18 mouse cellular contexts compared by ENCODE assay signal in genomic region chr9:109870983-109871572, GRCm38 (mm10). TPM values are rescaled to one million over a fixed set of nuclear protein-coding genes. Genes with fewer than 3 reads are reported as not detected.
A peak's percentile ranks its signal among the peaks of the same experiment; 100 is the strongest.
DNase-seq lines count a peak whose midpoint lies in the region; ATAC-seq and TF ChIP-seq lines count a peak whose summit lies in the region.
"Had no signal": no experiment of that assay in that cellular context is flagged by ENCODE, and none has a peak within 500 bp of the region (broad histone marks: within the 10 kb centered on the region; RNA-seq: fewer than 3 reads in every experiment).

No protein-coding gene starts in this region.

- TF ChIP-seq CTCF in ES-Bruce4 (IDR thresholded peaks at IDR 0.05; ENCODE audit: low read depth, low read length), result no peak
- TF ChIP-seq CTCF in liver, embryonic 14.5 days (IDR thresholded peaks at IDR 0.05; ENCODE audit: low read depth), result no peak
- TF ChIP-seq CTCF in lung, adult 2 months (IDR thresholded peaks at IDR 0.05; ENCODE audit: insufficient read depth, low read length), result no peak

- no peaks in the 10 kb centered on the region for H3K9me3 ChIP-seq in ES-Bruce4 (replicated peaks; ENCODE audit: control insufficient read depth, insufficient read depth, low read length, poor library complexity, severe bottlenecking)
- H3K9me3 ChIP-seq in intestine, embryonic 14.5 days (ENCODE audit: control insufficient read depth, low read length), result no peaks in the 10 kb centered on the region
- no peaks in the 10 kb centered on the region for H3K9me3 ChIP-seq in kidney, embryonic 16.5 days (ENCODE audit: low read length)
- H3K9me3 ChIP-seq in liver, embryonic 14.5 days (ENCODE audit: control insufficient read depth, low read length), result no peaks in the 10 kb centered on the region
- H3K9me3 ChIP-seq: G1E; heart, embryonic 12.5 days; midbrain, embryonic 12.5 days had no signal

- H3K4me3 ChIP-seq in ES-Bruce4 (ENCODE audit: low read depth, low read length), result peak overlapping the region; percentile 71
- no peak overlapping the region for H3K4me3 ChIP-seq in intestine, embryonic 14.5 days (ENCODE audit: low read depth, low read length)
- no peak overlapping the region for H3K4me3 ChIP-seq in kidney, embryonic 16.5 days (ENCODE audit: low read length)
- H3K4me3 ChIP-seq in liver, embryonic 14.5 days (ENCODE audit: insufficient read depth in 1 of 2, low read depth in 2 of 2, low read length in 2 of 2), result no peak overlapping the region
- no peak overlapping the region for H3K4me3 ChIP-seq in lung, adult 2 months (replicated peaks; ENCODE audit: extremely low read depth, low read depth, low read length)
- H3K4me3 ChIP-seq: heart, embryonic 12.5 days; midbrain, embryonic 12.5 days had no signal

- no peak for ATAC-seq in intestine, embryonic 14.5 days (replicated peaks; ENCODE audit: low FRiP score, low TSS enrichment, low read depth)
- no peak for ATAC-seq in kidney, embryonic 16.5 days (ENCODE audit: low FRiP score, low TSS enrichment)
- no peak for ATAC-seq in liver, embryonic 14.5 days (ENCODE audit: insufficient read depth)
- ATAC-seq: forebrain, embryonic 14.5 days had no signal

- no peaks in the 10 kb centered on the region for H3K36me3 ChIP-seq in ES-Bruce4 (ENCODE audit: control insufficient read depth, insufficient read depth, low read length, poor library complexity, severe bottlenecking)
- no peaks in the 10 kb centered on the region for H3K36me3 ChIP-seq in intestine, embryonic 14.5 days (ENCODE audit: control insufficient read depth, insufficient read depth, low read length)
- no peaks in the 10 kb centered on the region for H3K36me3 ChIP-seq in kidney, embryonic 16.5 days (ENCODE audit: insufficient read depth, low read length)
- no peaks in the 10 kb centered on the region for H3K36me3 ChIP-seq in liver, embryonic 14.5 days (replicated peaks; ENCODE audit: control insufficient read depth, insufficient read depth, low read depth)
- H3K36me3 ChIP-seq: G1E; heart, embryonic 12.5 days; midbrain, embryonic 12.5 days had no signal

- intact Hi-C loops in left cerebral cortex, postnatal 14 days (cut with DNase I), result no loop called here

- TF ChIP-seq EP300 in ES-Bruce4 (IDR thresholded peaks at IDR 0.05; ENCODE audit: insufficient read depth, low read depth, low read length), result no peak
- TF ChIP-seq EP300 in liver, embryonic 14.5 days (IDR thresholded peaks at IDR 0.05; ENCODE audit: low read depth), result no peak

- H3K27me3 ChIP-seq in ES-Bruce4 (ENCODE audit: control insufficient read depth, insufficient read depth, low read length, poor library complexity, severe bottlenecking), result no peaks in the 10 kb centered on the region
- no peaks in the 10 kb centered on the region for H3K27me3 ChIP-seq in intestine, embryonic 14.5 days (replicated peaks; ENCODE audit: control insufficient read depth, insufficient read depth, low read length)
- H3K27me3 ChIP-seq in kidney, embryonic 16.5 days (ENCODE audit: insufficient read depth, low read length), result no peaks in the 10 kb centered on the region
- H3K27me3 ChIP-seq in liver, embryonic 14.5 days (ENCODE audit: control insufficient read depth, insufficient read depth, low read length), result no peaks in the 10 kb centered on the region
- H3K27me3 ChIP-seq: heart, embryonic 12.5 days; midbrain, embryonic 12.5 days had no signal

- TF ChIP-seq POLR2A in ES-Bruce4 (IDR thresholded peaks at IDR 0.05; ENCODE audit: insufficient read depth, low read length), result no peak
- TF ChIP-seq POLR2A in lung, adult 2 months (IDR thresholded peaks at IDR 0.05; ENCODE audit: borderline replicate concordance, extremely low read depth, low read depth, low read length), result no peak

- DNase-seq in intestine, embryonic 14.5 days (ENCODE audit: low spot score), result no peak
- no peak for DNase-seq in liver, embryonic 14.5 days (ENCODE audit: low read depth in 3 of 3, low spot score in 3 of 3)
- no peak for DNase-seq in lung, postnatal 14 days
- DNase-seq in lung, adult 2 months, result no peak
- no peak for DNase-seq in left cerebral cortex, postnatal 14 days (ENCODE audit: low spot score in 2 of 2)
- DNase-seq in left cerebral cortex, adult 18-20 months (ENCODE audit: low spot score in 2 of 2), result no peak
- DNase-seq: cerebellum, adult 8-10 months; gastrocnemius, postnatal 10 days; heart, postnatal 4 days; lung, postnatal 4 days; right cerebral cortex, postnatal 25 days had no signal

- H3K4me1 ChIP-seq in ES-Bruce4 (ENCODE audit: control insufficient read depth, insufficient read depth, low read length), result peaks cover 4% of the 10 kb centered on the region
- peaks cover 3% of the 10 kb centered on the region; the same call in 1 of the 2 replicates for H3K4me1 ChIP-seq in intestine, embryonic 14.5 days (replicated peaks; ENCODE audit: control insufficient read depth, insufficient read depth, low read length)
- 0 out of 2 replicates have a peak, but pooled peaks cover 10% of the 10 kb centered on the region for H3K4me1 ChIP-seq in kidney, embryonic 16.5 days (ENCODE audit: insufficient read depth, low read length)
- peaks cover 4 to 21% of the 10 kb centered on the region in 2 experiments for H3K4me1 ChIP-seq in liver, embryonic 14.5 days (replicated peaks; ENCODE audit: control insufficient read depth in 2 of 2, insufficient read depth in 2 of 2, low read length in 1 of 2)
- no peaks in the 10 kb centered on the region for H3K4me1 ChIP-seq in lung, adult 2 months (ENCODE audit: control insufficient read depth, insufficient read depth, low read length)

- peak overlapping the region; percentile 72 for H3K9ac ChIP-seq in ES-Bruce4 (ENCODE audit: low read depth, poor library complexity, severe bottlenecking)
- no peak overlapping the region for H3K9ac ChIP-seq in intestine, embryonic 14.5 days (ENCODE audit: low read length)
- no peak overlapping the region for H3K9ac ChIP-seq in kidney, embryonic 16.5 days (replicated peaks; ENCODE audit: low read length)
- no peak overlapping the region for H3K9ac ChIP-seq in liver, embryonic 14.5 days (replicated peaks)
- H3K9ac ChIP-seq: heart, embryonic 12.5 days; midbrain, embryonic 12.5 days had no signal

- H3K4me2 ChIP-seq in intestine, embryonic 14.5 days (ENCODE audit: low read length), result peak overlapping the region; percentile 31
- H3K4me2 ChIP-seq in kidney, embryonic 16.5 days (replicated peaks; ENCODE audit: low read depth, low read length), result peak overlapping the region; percentile 36
- H3K4me2 ChIP-seq in liver, embryonic 14.5 days (ENCODE audit: low read depth), result peak overlapping the region; percentile 7; the same call in 1 of the 2 replicates
- H3K4me2 ChIP-seq: heart, embryonic 12.5 days; midbrain, embryonic 12.5 days had no signal

- H3K27ac ChIP-seq in ES-Bruce4 (ENCODE audit: insufficient read depth, low read length), result peak overlapping the region; percentile 95
- H3K27ac ChIP-seq in intestine, embryonic 14.5 days (ENCODE audit: low read depth), result no peak overlapping the region
- H3K27ac ChIP-seq in kidney, embryonic 16.5 days (ENCODE audit: low read length), result peak overlapping the region; percentile 61; the same call in 1 of the 2 replicates
- no peak overlapping the region for H3K27ac ChIP-seq in liver, embryonic 14.5 days
- H3K27ac ChIP-seq: midbrain, embryonic 12.5 days had no signal

- whole genome bisulfite sequencing in intestine, embryonic 14.5 days, result 25% methylated on average over 6 of the region's 6 CpGs
- 28% methylated on average over 6 of the region's 6 CpGs for WGBS in kidney, embryonic 16.5 days
- WGBS in liver, embryonic 14.5 days (ENCODE audit: insufficient replicate concordance), result 14% methylated on average over 6 of the region's 6 CpGs
- 34% methylated on average over 6 of the region's 6 CpGs for WGBS in lung, adult 2 months

RNA-seq across cellular contexts. Expression of gene Cdc25a, which starts 4.3 kb away (rescaled TPM):
- 74.3 and 75.6 TPM in 2 replicates for polyA plus RNA-seq in ES-Bruce4 (2011; ENCODE audit: insufficient read depth, insufficient read length, low read depth, missing spikeins)
- 33.0 and 35.5 TPM in 2 replicates for polyA plus RNA-seq in intestine, embryonic 14.5 days (2014; fragmentation: Nextera tagmentation; extraction: Ambion mirVana)
- polyA plus RNA-seq in kidney, embryonic 16.5 days (2015; fragmentation: Nextera tagmentation; extraction: Ambion mirVana), result 24.3 and 28.0 TPM in 2 replicates
- 7.6 and 10.8 TPM in 2 replicates for polyA plus RNA-seq in liver, embryonic 14.5 days (2012; rRNA removed)
- 11.9 and 14.9 TPM in 2 replicates for polyA plus RNA-seq in liver, embryonic 14.5 days (2014; fragmentation: Nextera tagmentation; extraction: Ambion mirVana)
- polyA plus RNA-seq in lung, adult 2 months (2012; rRNA removed), result 3.3 and 3.7 TPM in 2 replicates
- total RNA-seq in left cerebral cortex, postnatal 14 days (2021), result 1 to 10 TPM; 4.5 TPM
- 1 to 10 TPM; 5.4 to 6.6 TPM for total RNA-seq in left cerebral cortex, adult 18-20 months (2021)

RNA-seq across cellular contexts. Expression of gene Camp, which starts 21.7 kb away (rescaled TPM):
- not detected in 2 replicates for polyA plus RNA-seq in ES-Bruce4 (2011; ENCODE audit: insufficient read depth, insufficient read length, low read depth, missing spikeins)
- 0.42 and 0.91 TPM in 2 replicates for polyA plus RNA-seq in intestine, embryonic 14.5 days (2014; fragmentation: Nextera tagmentation; extraction: Ambion mirVana)
- polyA plus RNA-seq in kidney, embryonic 16.5 days (2015; fragmentation: Nextera tagmentation; extraction: Ambion mirVana), result 1.4 and 2.2 TPM in 2 replicates
- polyA plus RNA-seq in liver, embryonic 14.5 days (2012; rRNA removed), result 54.1 and 56.1 TPM in 2 replicates
- 78.5 and 101 TPM in 2 replicates for polyA plus RNA-seq in liver, embryonic 14.5 days (2014; fragmentation: Nextera tagmentation; extraction: Ambion mirVana)
- 0.17 and 3.1 TPM in 2 replicates for polyA plus RNA-seq in lung, adult 2 months (2012; rRNA removed)
- not detected for total RNA-seq in left cerebral cortex, postnatal 14 days (2021)
- total RNA-seq in left cerebral cortex, adult 18-20 months (2021), result under 1 TPM in 1 of 2 experiments, not detected in 1; 0.51 TPM
- total RNA-seq: G1E had no signal
- polyA plus RNA-seq: forebrain, embryonic 14.5 days had no signal

RNA-seq across cellular contexts. Expression of gene Nme6, which starts 38.5 kb away (rescaled TPM):
- 41.2 and 44.7 TPM in 2 replicates for polyA plus RNA-seq in ES-Bruce4 (2011; ENCODE audit: insufficient read depth, insufficient read length, low read depth, missing spikeins)
- polyA plus RNA-seq in intestine, embryonic 14.5 days (2014; fragmentation: Nextera tagmentation; extraction: Ambion mirVana), result 85.4 and 87.9 TPM in 2 replicates
- 77.8 and 79.1 TPM in 2 replicates for polyA plus RNA-seq in kidney, embryonic 16.5 days (2015; fragmentation: Nextera tagmentation; extraction: Ambion mirVana)
- 34.0 and 34.3 TPM in 2 replicates for polyA plus RNA-seq in liver, embryonic 14.5 days (2012; rRNA removed)
- polyA plus RNA-seq in liver, embryonic 14.5 days (2014; fragmentation: Nextera tagmentation; extraction: Ambion mirVana), result 53.6 and 54.6 TPM in 2 replicates
- 11.5 and 18.0 TPM in 2 replicates for polyA plus RNA-seq in lung, adult 2 months (2012; rRNA removed)
- total RNA-seq in left cerebral cortex, postnatal 14 days (2021), result 1 to 10 TPM; 6.2 to 8.8 TPM
- 10 to 100 TPM in 1 of 2 experiments, 1 to 10 TPM in 1; 7.3 to 10.1 TPM for total RNA-seq in left cerebral cortex, adult 18-20 months (2021)

RNA-seq across cellular contexts. Expression of gene Spink8, which starts 59.0 kb away (rescaled TPM):
- not detected in 2 replicates for polyA plus RNA-seq in ES-Bruce4 (2011; ENCODE audit: insufficient read depth, insufficient read length, low read depth, missing spikeins)
- polyA plus RNA-seq in intestine, embryonic 14.5 days (2014; fragmentation: Nextera tagmentation; extraction: Ambion mirVana), result 0.47 TPM in 1 of 2 replicates, not detected in the other
- 14.9 and 17.3 TPM in 2 replicates for polyA plus RNA-seq in kidney, embryonic 16.5 days (2015; fragmentation: Nextera tagmentation; extraction: Ambion mirVana)
- polyA plus RNA-seq in liver, embryonic 14.5 days (2012; rRNA removed), result not detected in 2 replicates
- polyA plus RNA-seq in liver, embryonic 14.5 days (2014; fragmentation: Nextera tagmentation; extraction: Ambion mirVana), result not detected in 2 replicates
- polyA plus RNA-seq in lung, adult 2 months (2012; rRNA removed), result not detected in 2 replicates
- total RNA-seq in left cerebral cortex, postnatal 14 days (2021), result 1 to 10 TPM; 2.7 to 2.9 TPM
- 1 to 10 TPM; 2.3 to 4.3 TPM for total RNA-seq in left cerebral cortex, adult 18-20 months (2021)
- total RNA-seq: gastrocnemius, postnatal 10 days; heart, postnatal 4 days had no signal
- polyA plus RNA-seq: forebrain, embryonic 14.5 days; G1E; heart, embryonic 12.5 days; limb, embryonic 11.5 days; midbrain, embryonic 12.5 days had no signal

Comparison
In these comparisons a context has a peak if more than half of its experiments do, and no peak if none do; other contexts are left out.
1. H3K27ac ChIP-seq: peak in ES-Bruce4 (single experiment) and kidney, embryonic 16.5 days (single experiment); none in intestine, embryonic 14.5 days (single experiment) and liver, embryonic 14.5 days (single experiment).
2. RNA of gene Camp, which starts 21.7 kb away (polyA plus RNA-seq): 54.1 to 101 TPM in liver, embryonic 14.5 days; 0.17 to 3.1 TPM in lung, adult 2 months, 1.4 to 2.2 TPM in kidney, embryonic 16.5 days, 0.42 to 0.91 TPM in intestine, embryonic 14.5 days and not detected in ES-Bruce4; every median in the first group is over 10 times any median in the second.
3. Peak in every context shown above with its lines, with median percentiles within 50 percentile points of each other: H3K4me2 ChIP-seq.